Mouse (Mus musculus) erythroblast, embryonic 14.5 days (primary cell): ENCODE results near the gene Colec11.

Source experiments
- GATA1 ChIP-seq: IDR thresholded peaks from 2 replicates; pipeline ENCODE4 v1.6.1; 2012; ENCODE audit warnings: low read length, inconsistent platforms, mixed read lengths
- TAL1 ChIP-seq: IDR thresholded peaks from 3 replicates; pipeline ENCODE4 v1.6.1; 2012; ENCODE audit warnings: low read length, inconsistent platforms, mixed read lengths

- TF ChIP-seq TAL1 (no peak), GATA1 (no peak)
Observed at GRCm38 (mm10) chr12:28614401-28614800, 8.8 kb downstream of the Colec11 start.
